Mouse (Mus musculus) cerebellum, postnatal 4 days (tissue): ENCODE results near the gene Mat2a.
A peak's percentile ranks its signal among the peaks of the same experiment; 100 is the strongest.
"Not testable (repeated sequence)": the region's sequence is repeated elsewhere in the genome, so short reads cannot be mapped to it uniquely, and the experiment has no call there.

Experiments
- DNase-seq, 2 experiments: peaks; one replicate each; pipeline ENCODE4 v3.0.0; 2022; ENCODE audit warnings: low spot score in 2 of 2, mixed read lengths in 1 of 2

The Mat2a gene

GRCm38 (mm10) chr6:72456567-72456966, 17.2 kb upstream of the Mat2a start:
- no peak for DNase-seq

GRCm38 (mm10) chr6:72454833-72455373, 15.5 kb upstream of the Mat2a start:
- DNase-seq = peak in 1 of 2 experiments; percentile 32

DNA sequence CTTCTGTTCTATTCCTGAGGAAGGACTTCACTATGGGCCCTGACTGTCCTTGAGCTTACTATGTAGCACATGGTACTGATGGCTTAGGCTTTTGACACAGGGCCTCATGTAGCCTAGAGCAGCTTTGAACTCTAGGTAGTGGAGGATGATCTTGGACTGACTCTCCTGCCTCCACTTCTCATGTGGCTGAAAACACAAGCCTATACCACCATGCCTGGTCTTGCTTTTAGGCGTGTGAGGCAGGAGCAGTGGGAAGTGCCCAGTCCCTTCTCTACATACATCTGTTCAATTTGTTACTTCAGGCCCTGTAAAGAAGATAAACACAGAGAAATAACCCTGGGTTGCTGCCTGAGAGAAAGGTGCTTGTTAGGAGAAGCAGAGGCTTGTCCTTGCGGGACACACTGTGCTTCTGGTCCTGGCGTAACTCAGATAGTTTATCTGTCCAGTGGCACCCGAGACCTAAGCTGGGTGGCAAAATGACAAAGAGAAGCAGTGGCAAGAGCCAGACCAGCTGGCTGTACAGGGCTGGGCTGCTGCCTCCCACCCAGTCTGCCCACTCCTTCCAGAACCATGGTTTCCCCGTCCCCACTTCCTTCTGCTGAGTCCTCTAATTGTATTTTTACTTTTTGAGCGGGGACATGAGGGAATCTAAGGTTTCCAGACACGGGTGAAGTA, 14.9 kb upstream of the Mat2a start:
- DNase-seq = no peak

DNA sequence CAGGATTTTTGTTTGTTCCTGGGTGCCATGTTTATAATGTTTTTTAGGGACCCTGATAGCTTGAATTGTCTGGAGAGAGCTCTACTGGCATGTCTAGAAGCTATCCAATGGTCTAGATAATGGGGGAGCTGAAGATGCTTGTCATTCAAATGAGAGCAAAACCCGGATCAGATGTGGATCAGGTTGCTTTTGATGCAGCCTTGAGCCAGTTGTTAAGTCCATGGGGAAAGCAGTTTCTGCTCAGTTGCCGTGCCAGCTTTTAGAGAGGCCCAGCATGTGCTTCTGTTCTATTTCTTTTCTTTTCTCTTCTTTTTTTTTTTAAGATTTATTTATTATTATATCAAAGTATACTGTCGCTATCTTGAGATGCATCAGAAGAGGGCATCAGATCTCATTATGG, 14.2 kb upstream of the Mat2a start:
- no peak for DNase-seq

DNA sequence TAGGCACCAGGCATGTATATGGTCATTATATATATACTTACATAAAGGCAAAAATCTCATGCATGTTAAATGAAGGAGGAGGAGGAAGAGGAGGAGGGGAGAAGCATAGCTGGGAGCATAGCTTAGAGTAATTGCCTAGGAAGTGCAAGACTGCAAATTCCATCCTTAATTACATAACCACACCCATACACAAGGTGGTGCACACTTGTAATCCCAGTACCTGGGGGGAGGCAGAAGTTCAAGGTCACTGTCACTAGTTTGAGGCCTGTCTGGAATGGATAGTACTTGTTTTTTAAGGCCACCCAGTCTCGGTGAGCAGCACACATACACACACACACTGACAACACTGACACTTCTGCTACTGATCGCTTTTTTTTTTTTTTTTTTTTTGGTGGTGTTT, 13.0 kb upstream of the Mat2a start:
- no peak for DNase-seq

DNA sequence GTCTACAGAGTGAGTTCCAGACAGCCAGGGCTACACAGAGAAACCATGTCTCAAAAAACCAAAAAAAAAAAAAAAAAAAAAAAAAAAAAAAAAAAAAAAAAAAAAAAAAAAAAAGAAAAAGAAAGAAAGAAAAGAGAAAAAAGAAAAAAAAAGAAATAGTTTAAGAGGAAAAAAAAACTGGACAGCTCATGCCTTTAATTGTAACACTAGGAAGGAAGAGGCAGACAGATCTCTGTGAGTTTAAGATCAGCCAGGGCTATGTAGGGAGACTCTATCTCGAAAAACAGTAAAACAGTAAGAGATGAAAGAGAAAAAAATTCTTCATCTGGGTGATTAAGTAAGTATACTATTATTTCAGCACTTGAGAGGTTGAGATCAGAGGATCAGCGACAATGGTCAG, 12.4 kb upstream of the Mat2a start:
- not testable (repeated sequence) for DNase-seq

DNA sequence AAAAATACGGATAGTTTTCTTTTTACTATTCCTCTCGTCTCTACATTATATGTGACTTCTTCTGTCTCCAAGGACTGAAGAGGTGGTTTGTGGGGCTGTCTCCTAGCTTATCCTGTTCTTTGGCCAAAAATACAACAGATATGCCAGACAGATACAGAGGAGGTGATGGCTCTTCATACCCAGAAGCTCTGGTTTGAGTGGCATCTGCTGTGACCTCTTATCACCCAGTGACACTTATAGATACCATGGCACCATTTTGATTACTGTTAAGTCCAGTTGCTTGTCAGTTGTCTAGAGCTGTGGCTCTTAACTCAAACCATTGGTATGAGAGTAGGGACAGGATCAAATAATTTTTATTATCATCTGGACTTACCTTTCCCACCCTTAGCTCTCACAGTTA, 8.1 kb upstream of the Mat2a start:
- no peak for DNase-seq

GRCm38 (mm10) chr6:72445011-72445410, 5.7 kb upstream of the Mat2a start:
- no peak for DNase-seq

- DNase-seq = no peak
Observed at GRCm38 (mm10) chr6:72442921-72443604, 3.7 kb upstream of the Mat2a start.

DNA sequence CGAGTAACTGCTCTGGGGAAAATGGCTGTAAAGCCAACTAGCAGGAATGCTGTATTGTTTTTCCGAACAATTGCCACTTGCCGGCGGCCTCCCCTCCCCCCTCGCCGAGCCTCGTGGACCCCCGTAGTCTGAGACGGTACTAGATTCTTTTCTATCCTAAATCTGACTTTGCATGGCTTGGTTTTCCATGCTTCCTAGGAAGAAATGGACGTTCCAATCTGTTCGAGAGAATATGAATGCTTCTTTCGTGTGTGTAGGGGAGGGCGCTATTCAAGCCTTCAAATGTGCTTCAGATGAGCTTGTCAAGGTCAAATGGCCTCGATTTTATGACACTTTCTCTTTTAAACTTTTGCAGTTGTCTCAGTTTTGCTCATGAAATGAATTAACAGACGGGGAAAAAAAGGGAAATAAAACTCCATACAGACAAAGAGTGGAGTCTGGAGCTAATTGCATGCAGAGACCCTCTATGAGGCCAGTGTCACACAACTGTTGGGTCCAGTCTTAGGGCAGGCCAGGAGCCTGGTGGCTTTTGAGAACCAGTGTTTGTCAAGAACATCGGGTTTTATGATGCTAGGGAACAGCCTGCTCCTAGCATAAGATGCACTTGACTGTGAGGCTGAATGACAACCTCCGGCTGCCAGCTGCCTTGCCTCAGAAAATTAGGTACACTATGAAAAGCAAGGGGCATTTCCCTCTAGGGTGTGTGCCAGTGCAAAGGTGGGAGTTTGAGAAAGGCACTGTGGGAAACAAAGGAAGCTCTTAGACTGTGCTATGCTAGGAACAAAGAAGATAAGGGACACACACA, 1.0 kb upstream of the Mat2a start:
- peak in 1 of 2 experiments; percentile 24 for DNase-seq

DNA sequence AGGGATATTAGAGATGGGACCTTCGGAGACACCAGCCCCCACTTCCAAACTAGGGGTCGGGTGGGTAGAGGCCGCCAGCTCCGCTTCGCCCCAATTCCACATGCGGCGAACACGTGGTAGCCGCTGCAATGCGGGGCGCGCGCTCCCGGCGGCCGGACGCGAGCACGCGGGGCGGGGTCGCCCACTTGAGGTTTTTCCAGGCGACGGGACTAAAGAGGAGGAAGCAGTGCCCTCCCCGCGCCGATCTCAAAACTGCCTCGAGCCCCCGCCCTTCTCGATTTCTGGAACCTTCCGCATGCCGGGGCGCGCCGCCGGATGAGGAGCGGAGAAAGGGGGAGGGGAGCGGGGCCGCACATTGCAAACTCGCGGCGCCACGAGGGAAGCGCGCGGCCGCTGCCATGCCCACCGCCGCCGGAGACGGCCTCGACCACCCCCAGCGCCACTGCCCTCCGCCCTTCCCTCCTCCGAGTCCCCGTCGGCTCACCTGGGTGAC, 450 bp downstream of the Mat2a start:
- peak; percentile 78 to 90 for DNase-seq

DNA sequence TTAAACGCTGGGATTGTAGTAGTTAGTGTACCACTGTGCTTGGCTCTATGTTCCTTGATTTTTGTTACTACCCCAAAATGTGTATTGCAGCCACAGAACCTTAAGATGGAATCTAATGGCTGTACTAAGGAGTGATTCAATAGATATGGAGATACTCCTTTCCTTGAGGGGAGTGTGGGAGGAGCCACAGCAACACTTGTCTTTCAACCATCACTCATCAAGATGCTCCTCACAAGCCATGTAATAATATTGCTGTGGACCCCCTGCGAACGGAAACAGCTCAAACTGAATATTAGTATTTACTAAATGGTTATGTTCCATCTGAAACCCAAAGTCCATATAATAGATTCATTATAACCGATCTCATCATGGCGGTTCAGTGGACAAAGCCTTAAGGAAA, 1.1 kb downstream of the Mat2a start:
- no peak for DNase-seq

DNA sequence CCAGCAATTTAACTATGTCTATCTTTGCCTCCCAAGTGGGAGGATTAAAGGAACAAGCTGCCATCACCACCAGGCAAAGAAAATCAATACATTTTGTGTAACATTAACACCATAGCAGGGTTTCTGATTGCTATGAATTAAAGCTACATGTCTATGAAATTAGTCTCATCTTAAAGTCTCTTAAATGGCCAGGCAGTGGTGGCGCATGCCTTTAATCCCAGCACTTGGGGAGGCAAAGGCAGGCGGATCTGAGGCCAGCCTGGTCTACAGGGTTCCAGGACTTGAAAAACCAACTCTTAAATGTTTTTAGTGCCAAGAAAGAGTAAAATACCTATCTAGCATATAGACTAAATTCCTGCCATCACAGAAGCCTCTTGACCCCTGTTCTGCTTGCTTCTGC, 7.2 kb downstream of the Mat2a start:
- no peak for DNase-seq

DNA sequence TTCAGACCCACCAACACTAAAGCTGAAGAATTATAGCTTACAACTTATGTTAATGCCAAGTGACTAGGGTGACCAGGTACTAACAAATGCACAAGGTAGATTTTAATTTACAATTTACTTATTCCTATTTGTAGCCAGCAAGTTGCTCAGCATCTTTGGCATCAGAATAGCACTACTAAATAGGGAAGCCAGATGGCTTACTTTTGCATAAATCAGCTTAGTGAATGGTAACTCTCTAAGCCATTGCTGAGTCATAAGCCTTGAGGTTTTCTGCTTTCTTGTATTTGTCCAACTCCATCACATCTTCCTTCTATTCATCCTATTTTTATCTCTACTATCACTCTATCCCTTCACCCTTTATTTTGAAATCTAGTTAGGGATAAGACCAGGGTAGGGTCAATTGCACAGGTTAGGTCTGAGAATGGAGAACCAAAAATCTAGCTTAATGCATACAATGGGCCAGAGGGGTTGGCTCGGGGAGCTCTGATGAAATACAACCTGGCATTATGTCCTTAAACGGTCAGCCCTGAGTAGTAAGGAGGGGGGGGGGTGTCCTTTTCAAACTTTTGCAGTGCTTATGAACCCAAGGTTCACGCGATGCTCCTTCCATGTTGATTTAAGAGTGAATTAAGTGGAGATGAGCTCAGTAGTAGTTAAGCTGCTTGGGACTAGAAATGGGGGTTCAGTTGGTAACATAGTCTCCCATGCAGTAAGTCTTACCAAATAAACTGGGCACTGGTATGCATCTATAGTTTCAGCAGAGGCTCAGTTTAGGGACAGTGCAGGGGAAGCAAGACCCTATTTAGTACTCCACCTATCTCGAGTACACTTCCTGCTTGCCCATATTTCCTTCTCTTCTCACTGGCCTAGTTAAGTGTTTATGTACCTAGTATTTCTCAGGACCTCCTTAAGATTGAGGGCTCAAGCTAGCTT, 8.1 kb downstream of the Mat2a start:
- DNase-seq = no peak

- no peak for DNase-seq
Observed at GRCm38 (mm10) chr6:72429061-72429842, 10.1 kb downstream of the Mat2a start.

DNA sequence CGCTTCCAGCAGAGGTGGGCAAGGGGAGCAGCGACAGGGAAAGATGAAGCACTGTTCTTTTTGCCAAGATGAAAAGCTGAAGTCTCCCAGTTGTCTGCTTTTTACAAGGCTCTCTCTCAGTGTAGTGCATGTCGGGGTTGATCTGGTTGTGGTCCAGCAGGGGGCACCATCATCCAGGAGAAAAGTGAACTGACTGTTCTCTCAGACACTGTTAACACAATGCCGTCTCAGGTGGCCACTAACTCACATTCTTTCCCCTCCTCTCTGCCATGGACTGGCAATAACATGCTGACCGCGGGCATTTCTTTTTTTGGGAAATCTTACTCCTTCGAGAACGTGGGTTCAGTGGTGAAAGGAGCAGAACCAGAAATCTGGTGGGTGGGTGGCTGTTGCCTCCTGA, 11.3 kb downstream of the Mat2a start:
- peak; percentile 64 to 79 for DNase-seq

DNA sequence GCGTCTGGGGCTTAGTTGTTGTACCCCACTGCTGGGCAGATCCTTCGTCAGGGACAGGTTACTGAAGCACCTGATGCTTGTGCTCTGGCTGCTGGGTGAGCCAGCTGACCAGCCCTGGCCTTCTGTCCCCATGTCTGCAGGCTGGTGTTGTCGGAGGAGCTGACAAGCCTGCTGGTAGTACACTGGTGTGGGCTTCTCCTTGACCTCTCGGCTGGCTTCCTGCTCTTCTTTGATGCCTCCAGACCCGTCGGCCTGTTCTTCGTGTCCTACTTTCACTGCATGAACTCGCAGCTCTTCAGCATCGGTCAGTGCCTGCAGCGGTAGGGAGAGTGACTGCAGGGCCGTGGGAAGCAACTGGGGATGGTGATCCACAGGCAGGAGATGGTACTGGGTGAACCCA, 13.7 kb downstream of the Mat2a start:
- DNase-seq = no peak

DNA sequence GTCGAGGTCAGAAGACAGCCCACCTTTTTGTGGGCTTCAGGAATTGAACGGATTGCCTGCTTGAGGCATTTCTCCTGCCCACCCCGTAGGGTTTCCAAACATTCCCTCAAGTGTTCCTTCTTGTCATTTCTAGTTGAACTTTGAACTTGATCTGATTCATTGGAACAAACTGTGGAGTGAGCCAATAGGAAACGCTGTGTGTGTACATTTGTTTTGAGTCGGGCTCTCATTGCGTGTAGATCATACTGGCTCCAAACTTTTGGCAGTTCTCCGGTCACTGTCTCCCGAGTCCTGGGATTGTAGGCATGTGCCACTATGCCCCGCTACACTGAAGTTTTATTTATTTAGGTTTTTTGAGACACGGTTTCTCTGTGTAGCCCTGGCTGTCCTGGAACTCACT, 18.5 kb downstream of the Mat2a start:
- DNase-seq = no peak

GRCm38 (mm10) chr6:72419806-72420205, 19.6 kb downstream of the Mat2a start:
- no peak for DNase-seq

DNA sequence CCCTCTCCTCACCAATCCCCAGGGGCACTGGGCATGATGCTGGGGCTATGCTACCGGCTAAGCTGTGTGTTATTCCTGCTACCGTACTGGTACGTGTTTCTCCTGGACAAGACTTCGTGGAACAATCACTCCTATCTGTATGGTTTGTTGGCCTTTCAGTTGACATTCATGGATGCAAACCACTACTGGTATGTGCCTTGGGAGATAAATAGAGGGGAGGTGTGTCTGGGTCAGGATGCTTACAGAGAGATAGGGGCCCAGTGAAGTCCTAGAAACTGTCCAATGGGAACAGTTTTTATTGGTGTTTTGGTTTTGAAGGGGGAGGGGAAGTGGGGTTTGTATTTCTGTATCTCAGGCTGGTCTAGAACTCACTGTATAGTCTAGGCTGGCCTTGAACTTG, 21.1 kb downstream of the Mat2a start:
- DNase-seq = no peak
